Mouse (Mus musculus) olfactory bulb, adult 2 months (tissue): ENCODE measurements around the gene Slc25a20. TPM values are rescaled to one million over a fixed set of nuclear protein-coding genes. Genes with fewer than 3 reads are reported as not detected.

ENCODE experiments used
- H3K27ac ChIP-seq: fragments of 200-500 bp; 2 replicates; pipeline ENCODE4 v1.5.1; 2012; ENCODE audit warnings: low read depth, low read length; ENCODE audit not compliant: insufficient read depth
- H3K4me1 ChIP-seq: fragments of 200-500 bp; 2 replicates; pipeline ENCODE4 v1.6.1; 2012; ENCODE audit warnings: low read length; ENCODE audit not compliant: control insufficient read depth, insufficient read depth
- H3K4me3 ChIP-seq: fragments of 200-500 bp; 2 replicates; pipeline ENCODE4 v1.5.1; 2012; ENCODE audit warnings: mild to moderate bottlenecking, low read depth, low read length, moderate library complexity; ENCODE audit not compliant: insufficient read depth
- CTCF ChIP-seq: fragments of 200-500 bp; IDR thresholded peaks from 2 replicates; pipeline ENCODE4 v1.5.1; 2012; ENCODE audit warnings: low read depth, mild to moderate bottlenecking, low read length, moderate library complexity; ENCODE audit not compliant: insufficient read depth
- POLR2A ChIP-seq: fragments of 200-500 bp; IDR thresholded peaks from 2 replicates; pipeline ENCODE4 v1.6.1; 2012; ENCODE audit warnings: mild to moderate bottlenecking, low read depth, low read length, moderate library complexity; ENCODE audit not compliant: insufficient read depth
- WGBS: fragments of 180-500 bp; shearing (Covaris S2); methylation state at CpG from one replicate; pipeline ENCODE4 v1.1.7; 2018; 5-methylcytosine and 5-hydroxymethylcytosine counted together
- polyA plus RNA-seq: library from polyadenylated mRNA; stranded (reverse); fragments of >200 nt; gene quantifications from 2 replicates; pipeline ENCODE4 v1.2.4, GENCODE M21; 2012; ENCODE audit warnings: low replicate concordance; ENCODE audit not compliant: missing spikeins, insufficient read depth, insufficient read length

Slc25a20 gene
- polyA plus RNA-seq, 1 experiment = not detected

GRCm38 (mm10) chr9:108716199-108716598 is 54.3 kb downstream of the Slc25a20 start:
- TF ChIP-seq CTCF (no peak), POLR2A (no peak)
- no peak overlapping the region for H3K4me3 ChIP-seq
- H3K27ac ChIP-seq = no peak overlapping the region
- WGBS = 90% methylated on average over 4 of the region's 4 CpGs
- no peaks in the 10 kb centered on the region for H3K4me1 ChIP-seq

- no peak for TF ChIP-seq CTCF
- TF ChIP-seq POLR2A = no peak
- Histone ChIP-seq H3K4me3 (no peak overlapping the region), H3K27ac (no peak overlapping the region), H3K4me1 (no peaks in the 10 kb centered on the region)
- WGBS = 40% methylated on average over 2 of the region's 2 CpGs
Observed at GRCm38 (mm10) chr9:108723751-108724150, 61.9 kb downstream of the Slc25a20 start.

DNA sequence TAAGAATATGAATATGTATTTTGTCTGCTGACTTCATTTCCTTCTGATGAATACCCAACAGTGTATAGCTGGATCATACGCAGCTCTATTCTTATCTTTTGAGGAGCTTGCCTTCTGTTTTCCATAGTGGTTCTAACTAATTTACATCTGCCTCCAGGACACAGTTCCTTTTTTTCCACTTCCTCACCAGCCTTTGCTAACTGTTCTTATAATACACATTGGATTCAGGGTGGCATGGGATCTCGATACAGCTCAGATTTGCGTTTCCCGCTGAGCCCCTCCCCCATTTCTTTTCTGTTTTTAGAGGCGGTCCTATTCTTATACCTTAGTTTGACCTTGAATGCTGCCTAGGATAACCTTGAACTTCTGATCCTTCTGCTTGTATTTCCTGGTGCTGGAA is 64.2 kb downstream of the Slc25a20 start:
- Histone ChIP-seq H3K4me3 (no peak overlapping the region), H3K27ac (no peak overlapping the region), H3K4me1 (no peaks in the 10 kb centered on the region)
- TF ChIP-seq POLR2A (no peak), CTCF (no peak)
- WGBS = 83% methylated on average over 5 of the region's 5 CpGs

DNA sequence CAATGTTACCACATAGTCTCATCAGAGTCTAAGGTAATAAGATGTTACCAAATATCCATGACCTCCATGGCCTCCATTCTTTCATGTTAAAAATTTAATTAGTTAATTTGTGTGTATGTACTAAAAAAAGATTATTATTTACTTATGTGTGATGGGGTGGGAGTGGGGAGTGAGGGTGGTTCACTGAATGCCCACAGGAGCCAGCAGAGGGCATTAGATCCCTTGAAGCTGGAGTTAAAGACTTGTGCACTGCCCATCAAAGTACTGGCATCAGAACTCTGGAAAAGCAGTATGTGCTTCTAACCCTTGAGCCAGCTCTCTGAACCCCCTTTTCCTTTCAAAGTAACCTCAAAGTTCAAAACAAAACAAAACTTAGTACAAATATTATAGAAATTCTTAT is 67.2 kb downstream of the Slc25a20 start:
- TF ChIP-seq CTCF (no peak), POLR2A (no peak)
- Histone ChIP-seq H3K27ac (no peak overlapping the region), H3K4me3 (no peak overlapping the region), H3K4me1 (no peaks in the 10 kb centered on the region)

GRCm38 (mm10) chr9:108732462-108732861 is 70.6 kb downstream of the Slc25a20 start:
- Histone ChIP-seq H3K4me3 (no peak overlapping the region), H3K4me1 (no peaks in the 10 kb centered on the region), H3K27ac (no peak overlapping the region)
- TF ChIP-seq POLR2A (no peak), CTCF (no peak)

Other genes with a start within 250 kb of the Slc25a20 start
- not detected in 2 replicates for gene Ccdc36, start 233.6 kb upstream of the Slc25a20 start, polyA plus RNA-seq
- not detected in 2 replicates for gene BC048562, start 225.6 kb upstream of the Slc25a20 start, polyA plus RNA-seq
- gene Ccdc71, start 201.6 kb upstream of the Slc25a20 start, polyA plus RNA-seq = not detected in 2 replicates
- not detected in 2 replicates for gene Klhdc8b, start 200.5 kb upstream of the Slc25a20 start, polyA plus RNA-seq
- gene Lamb2, start 182.4 kb upstream of the Slc25a20 start, polyA plus RNA-seq = not detected in 2 replicates
- gene Usp19, start 171.5 kb upstream of the Slc25a20 start, polyA plus RNA-seq = 102 and 511 TPM in 2 replicates
- not detected in 2 replicates for gene Qars, start 154.4 kb upstream of the Slc25a20 start, polyA plus RNA-seq
- not detected in 2 replicates for gene Qrich1, start 145.3 kb upstream of the Slc25a20 start, polyA plus RNA-seq
- gene Impdh2, start 101.8 kb upstream of the Slc25a20 start, polyA plus RNA-seq = not detected in 2 replicates
- gene Ndufaf3, start 94.7 kb upstream of the Slc25a20 start, polyA plus RNA-seq = not detected in 2 replicates
- gene Dalrd3, start 92.2 kb upstream of the Slc25a20 start, polyA plus RNA-seq = not detected in 2 replicates
- 73.0 TPM in 1 of 2 replicates, not detected in the other for gene Wdr6, start 83.3 kb upstream of the Slc25a20 start, polyA plus RNA-seq
- gene P4htm, start 64.4 kb upstream of the Slc25a20 start, polyA plus RNA-seq = not detected in 2 replicates
- gene Arih2, start 12.7 kb upstream of the Slc25a20 start, polyA plus RNA-seq = not detected in 2 replicates
- gene Prkar2a, start 27.2 kb downstream of the Slc25a20 start, polyA plus RNA-seq = not detected in 2 replicates
- gene Ip6k2, start 121.7 kb downstream of the Slc25a20 start, polyA plus RNA-seq = not detected in 2 replicates
- gene Nckipsd, start 146.3 kb downstream of the Slc25a20 start, polyA plus RNA-seq = not detected in 2 replicates
- gene Celsr3, start 164.2 kb downstream of the Slc25a20 start, polyA plus RNA-seq = not detected in 2 replicates
- not detected in 2 replicates for gene Slc26a6, start 191.2 kb downstream of the Slc25a20 start, polyA plus RNA-seq